Mouse (Mus musculus): ENCODE results near the gene Fam69b. TPM values are rescaled to one million over a fixed set of nuclear protein-coding genes. Genes with fewer than 3 reads are reported as not detected.

The Fam69b gene
- polyA plus RNA-seq, 1 experiment from 2014 or later = 0.48 TPM

DNA sequence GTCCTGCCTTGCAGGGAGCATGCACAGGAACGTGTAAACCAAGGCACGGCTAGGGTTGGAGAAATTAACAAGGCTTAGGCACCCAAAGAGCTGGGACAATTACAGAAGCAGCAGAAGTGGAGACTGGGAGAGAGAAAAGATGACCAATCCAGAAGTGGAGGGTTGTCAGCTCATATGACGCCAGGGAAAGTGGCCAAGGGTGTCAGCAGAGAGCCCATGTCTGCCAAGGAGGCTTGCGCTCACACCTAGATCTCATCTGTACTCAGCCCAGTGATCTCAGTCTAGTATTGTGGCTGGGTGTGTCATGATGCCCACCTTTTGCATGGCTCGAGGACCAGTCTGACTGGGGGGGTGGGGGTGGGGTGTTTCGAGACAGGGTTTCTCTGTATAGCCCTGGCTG, 42.5 kb upstream of the Fam69b start:
- H3K27me3 ChIP-seq (ENCODE audit: insufficient read depth, low read length) = 0 out of 2 replicates have a peak, but pooled peaks cover 2% of the 10 kb centered on the region
- no peaks in the 10 kb centered on the region for H3K36me3 ChIP-seq (replicated peaks; ENCODE audit: insufficient read depth, low read length)
- H3K4me3 ChIP-seq (ENCODE audit: low read depth, low read length) = peak overlapping the region; percentile 66; the same call in 1 of the 2 replicates
- 0 out of 2 replicates have a peak overlapping the region, but pooled peaks have one; percentile 87 for H3K4me2 ChIP-seq (ENCODE audit: low read depth, low read length)
- DNase-seq (no peak), ATAC-seq (no peak)
- H3K4me1 ChIP-seq (ENCODE audit: insufficient read depth) = peaks cover 8% of the 10 kb centered on the region
- peak overlapping the region; percentile 59; the same call in 1 of the 2 replicates for H3K9ac ChIP-seq (replicated peaks)
- peak overlapping the region; percentile 9; the same call in 1 of the 2 replicates for H3K27ac ChIP-seq (ENCODE audit: low read depth)
- no peaks in the 10 kb centered on the region for H3K9me3 ChIP-seq (ENCODE audit: low read length)
- WGBS (ENCODE audit: insufficient replicate concordance) = 49% methylated on average over 6 of the region's 6 CpGs
- no peak for TF ChIP-seq CTCF (IDR thresholded peaks at IDR 0.05; ENCODE audit: low read depth)
- TF ChIP-seq EP300 (IDR thresholded peaks at IDR 0.05; ENCODE audit: low read depth) = no peak

DNA sequence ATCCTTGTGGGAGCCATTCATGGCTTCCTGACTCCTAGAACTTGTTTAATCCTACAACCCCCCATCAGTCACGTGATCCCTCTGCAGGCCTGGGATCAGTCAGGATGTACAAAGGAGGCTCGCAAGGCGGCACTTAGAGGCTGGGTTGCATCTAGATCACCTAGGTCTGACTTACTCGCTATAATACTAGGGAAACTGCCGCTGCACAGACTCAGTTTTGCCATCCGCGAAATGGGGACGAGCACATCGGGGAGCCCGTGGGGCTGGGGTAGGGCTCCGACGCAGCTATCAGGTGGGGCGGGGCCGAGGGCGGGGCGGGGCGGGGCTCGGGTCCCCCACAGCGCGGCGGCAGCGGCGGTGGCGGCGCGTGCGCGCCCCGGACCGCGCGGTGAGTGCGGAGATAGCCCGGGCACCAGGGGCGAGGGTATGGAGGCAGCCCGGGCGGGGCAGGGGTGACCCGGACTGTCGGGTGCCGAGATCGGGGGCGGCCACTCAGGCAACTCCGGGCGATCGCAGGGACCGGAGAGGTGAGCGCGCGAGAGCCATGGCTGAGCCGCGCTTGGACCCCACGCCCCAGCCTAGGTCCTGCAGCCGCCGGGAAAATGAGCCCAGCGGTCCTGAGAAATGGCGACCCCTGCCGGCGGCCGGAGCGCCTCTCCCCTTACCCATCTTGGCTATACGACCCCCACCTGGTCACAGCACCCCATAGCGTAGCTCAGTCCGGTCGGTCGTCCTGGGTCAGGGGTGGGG, 41.8 kb upstream of the Fam69b start, which contains the start of gene Gm20532:
Gene Gm20532, plus strand, starts transcription at position 346 of the 750 bp plus-strand sequence.
- Histone ChIP-seq H3K27ac (ENCODE audit: low read depth) (peak within 1 kb of the TSS; percentile 9; the same call in 1 of the 2 replicates), H3K9me3 (ENCODE audit: low read length) (no peaks in the 10 kb centered on the region), H3K4me2 (ENCODE audit: low read depth, low read length) (peak within 1 kb of the TSS; percentile 87), H3K4me3 (ENCODE audit: low read depth, low read length) (peak within 1 kb of the TSS; percentile 66), H3K9ac (replicated peaks) (peak within 1 kb of the TSS; percentile 68), H3K36me3 (replicated peaks; ENCODE audit: insufficient read depth, low read length) (no peaks in the 10 kb centered on the region), H3K4me1 (ENCODE audit: insufficient read depth) (peaks cover 8% of the 10 kb centered on the region), H3K27me3 (ENCODE audit: insufficient read depth, low read length) (0 out of 2 replicates have a peak, but pooled peaks cover 2% of the 10 kb centered on the region)
- DNase-seq = peak; percentile 68
- peak; percentile 63 for ATAC-seq
- WGBS (ENCODE audit: insufficient replicate concordance) = 1% methylated on average over 45 of the region's 65 CpGs
- TF ChIP-seq CTCF (IDR thresholded peaks at IDR 0.05; ENCODE audit: low read depth) = peak; percentile 63
- TF ChIP-seq EP300 (IDR thresholded peaks at IDR 0.05; ENCODE audit: low read depth) = no peak

DNA sequence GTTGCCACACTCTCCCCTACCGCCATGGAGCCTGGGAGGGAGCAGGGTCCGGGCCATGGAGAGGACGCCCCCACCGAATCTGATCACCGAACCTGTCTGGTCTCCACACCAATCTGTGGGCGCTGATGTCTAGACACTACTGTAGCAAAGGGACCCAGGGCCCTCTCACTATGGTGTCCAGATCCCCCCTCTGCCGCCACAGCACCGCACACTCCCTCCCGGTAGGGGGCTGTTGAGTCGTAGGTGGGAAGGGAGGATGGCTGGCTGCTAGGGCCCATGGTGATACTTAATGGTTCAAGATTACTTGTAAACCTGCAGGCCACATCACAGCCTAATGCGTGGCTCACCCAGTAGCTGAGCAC, 41.2 kb upstream of the Fam69b start:
- Histone ChIP-seq H3K4me2 (ENCODE audit: low read depth, low read length) (peak overlapping the region; percentile 87), H3K4me3 (ENCODE audit: low read depth, low read length) (peak overlapping the region; percentile 66), H3K27ac (ENCODE audit: low read depth) (peak overlapping the region; percentile 4; the same call in 1 of the 2 replicates), H3K36me3 (replicated peaks; ENCODE audit: insufficient read depth, low read length) (no peaks in the 10 kb centered on the region; the same call in 1 of the 2 replicates), H3K27me3 (ENCODE audit: insufficient read depth, low read length) (0 out of 2 replicates have a peak, but pooled peaks cover 2% of the 10 kb centered on the region), H3K9me3 (ENCODE audit: low read length) (no peaks in the 10 kb centered on the region), H3K9ac (replicated peaks) (peak overlapping the region; percentile 68), H3K4me1 (ENCODE audit: insufficient read depth) (peaks cover 8% of the 10 kb centered on the region)
- ATAC-seq (no peak; the same call in 1 of the 2 replicates), DNase-seq (no peak)
- TF ChIP-seq EP300 (IDR thresholded peaks at IDR 0.05; ENCODE audit: low read depth) = no peak
- no peak; the same call in 1 of the 2 replicates for TF ChIP-seq CTCF (IDR thresholded peaks at IDR 0.05; ENCODE audit: low read depth)
- 6% methylated on average over 11 of the region's 11 CpGs for WGBS (ENCODE audit: insufficient replicate concordance)

- Histone ChIP-seq H3K36me3 (replicated peaks; ENCODE audit: insufficient read depth, low read length) (peaks cover 14% of the 10 kb centered on the region), H3K27me3 (ENCODE audit: insufficient read depth, low read length) (0 out of 2 replicates have a peak, but pooled peaks cover 2% of the 10 kb centered on the region), H3K9me3 (ENCODE audit: low read length) (no peaks in the 10 kb centered on the region), H3K27ac (ENCODE audit: low read depth) (no peak overlapping the region), H3K9ac (replicated peaks) (no peak overlapping the region), H3K4me2 (ENCODE audit: low read depth, low read length) (peak overlapping the region; percentile 20; the same call in 1 of the 2 replicates), H3K4me3 (ENCODE audit: low read depth, low read length) (no peak overlapping the region), H3K4me1 (ENCODE audit: insufficient read depth) (peaks cover 8% of the 10 kb centered on the region)
- no peak for TF ChIP-seq EP300 (IDR thresholded peaks at IDR 0.05; ENCODE audit: low read depth)
- no peak for TF ChIP-seq CTCF (IDR thresholded peaks at IDR 0.05; ENCODE audit: low read depth)
- 62% methylated on average over 4 of the region's 4 CpGs for WGBS (ENCODE audit: insufficient replicate concordance)
- no peak for DNase-seq
- ATAC-seq = no peak
Measured at GRCm38 (mm10) chr2:26588573-26588972, 39.7 kb upstream of the Fam69b start.

DNA sequence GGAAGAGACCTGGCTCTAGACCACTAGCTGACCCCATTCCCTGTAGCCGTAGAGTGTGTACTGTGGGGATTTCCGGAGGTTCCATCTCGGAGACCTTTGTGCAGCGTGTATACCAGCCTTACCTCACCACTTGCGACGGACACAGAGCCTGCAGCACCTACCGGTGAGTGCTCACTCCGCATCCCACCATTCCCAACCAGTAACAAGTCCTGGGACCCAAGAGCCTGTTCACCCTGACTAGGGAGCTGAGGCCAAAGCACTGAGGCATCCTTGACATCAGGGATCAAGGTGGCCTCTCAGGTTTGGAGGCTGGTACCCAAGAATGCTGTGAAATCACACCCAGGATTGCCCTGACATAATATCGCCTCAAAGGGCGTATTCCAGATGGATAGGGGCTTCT, 39.0 kb upstream of the Fam69b start:
- 0 out of 2 replicates have a peak, but pooled peaks cover 2% of the 10 kb centered on the region for H3K27me3 ChIP-seq (ENCODE audit: insufficient read depth, low read length)
- H3K27ac ChIP-seq (ENCODE audit: low read depth) = no peak overlapping the region
- peaks cover 8% of the 10 kb centered on the region for H3K4me1 ChIP-seq (ENCODE audit: insufficient read depth)
- no peak for TF ChIP-seq CTCF (IDR thresholded peaks at IDR 0.05; ENCODE audit: low read depth)
- no peak for TF ChIP-seq EP300 (IDR thresholded peaks at IDR 0.05; ENCODE audit: low read depth)
- no peaks in the 10 kb centered on the region for H3K9me3 ChIP-seq (ENCODE audit: low read length)
- no peak for ATAC-seq
- DNase-seq = no peak
- H3K4me3 ChIP-seq (ENCODE audit: low read depth, low read length) = no peak overlapping the region
- H3K36me3 ChIP-seq (replicated peaks; ENCODE audit: insufficient read depth, low read length) = peaks cover 18% of the 10 kb centered on the region
- 84% methylated on average over 10 of the region's 10 CpGs for WGBS (ENCODE audit: insufficient replicate concordance)
- peak overlapping the region; percentile 20; the same call in 1 of the 2 replicates for H3K4me2 ChIP-seq (ENCODE audit: low read depth, low read length)
- H3K9ac ChIP-seq (replicated peaks) = no peak overlapping the region

DNA sequence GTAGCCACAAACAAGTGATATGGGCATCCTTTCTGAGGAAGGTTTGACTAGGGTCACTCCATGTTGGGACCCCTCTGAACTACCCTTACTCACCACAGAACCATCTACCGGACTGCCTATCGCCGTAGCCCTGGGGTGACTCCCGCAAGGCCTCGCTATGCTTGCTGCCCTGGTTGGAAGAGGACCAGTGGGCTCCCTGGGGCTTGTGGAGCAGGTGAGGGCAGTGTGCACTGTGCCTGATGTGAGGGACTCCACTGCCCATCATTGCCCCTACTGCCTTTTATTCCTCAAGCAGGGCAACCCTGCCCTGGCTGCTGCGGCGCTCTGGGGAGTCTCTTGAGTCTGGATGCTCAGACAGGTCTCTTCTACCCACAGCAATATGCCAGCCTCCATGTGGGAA, 38.0 kb upstream of the Fam69b start:
- no peaks in the 10 kb centered on the region for H3K9me3 ChIP-seq (ENCODE audit: low read length)
- ATAC-seq (no peak), DNase-seq (peak; percentile 17)
- no peak overlapping the region for H3K4me3 ChIP-seq (ENCODE audit: low read depth, low read length)
- 0 out of 2 replicates have a peak, but pooled peaks cover 2% of the 10 kb centered on the region for H3K27me3 ChIP-seq (ENCODE audit: insufficient read depth, low read length)
- 93% methylated on average over 7 of the region's 7 CpGs for WGBS (ENCODE audit: insufficient replicate concordance)
- H3K9ac ChIP-seq (replicated peaks) = no peak overlapping the region
- H3K27ac ChIP-seq (ENCODE audit: low read depth) = no peak overlapping the region
- H3K36me3 ChIP-seq (replicated peaks; ENCODE audit: insufficient read depth, low read length) = peaks cover 18% of the 10 kb centered on the region
- H3K4me1 ChIP-seq (ENCODE audit: insufficient read depth) = peaks cover 15% of the 10 kb centered on the region
- H3K4me2 ChIP-seq (ENCODE audit: low read depth, low read length) = no peak overlapping the region
- no peak for TF ChIP-seq CTCF (IDR thresholded peaks at IDR 0.05; ENCODE audit: low read depth)
- TF ChIP-seq EP300 (IDR thresholded peaks at IDR 0.05; ENCODE audit: low read depth) = no peak

All from liver, postnatal 0 days (tissue).